Mouse (Mus musculus): ENCODE data around the gene Wnt5a. TPM values are rescaled to one million over a fixed set of nuclear protein-coding genes. Genes with fewer than 3 reads are reported as not detected.
A peak's percentile ranks its signal among the peaks of the same experiment; 100 is the strongest.

Wnt5a gene
- total RNA-seq, 4 experiments from 2014 or later: 10.1 to 11.2 (median 10.8) TPM

- no peak for DNase-seq (ENCODE audit: low spot score in 2 of 2)
These were observed 4.0 kb downstream of the Wnt5a start for GRCm38 (mm10) chr14:28508288-28509258.

DNA sequence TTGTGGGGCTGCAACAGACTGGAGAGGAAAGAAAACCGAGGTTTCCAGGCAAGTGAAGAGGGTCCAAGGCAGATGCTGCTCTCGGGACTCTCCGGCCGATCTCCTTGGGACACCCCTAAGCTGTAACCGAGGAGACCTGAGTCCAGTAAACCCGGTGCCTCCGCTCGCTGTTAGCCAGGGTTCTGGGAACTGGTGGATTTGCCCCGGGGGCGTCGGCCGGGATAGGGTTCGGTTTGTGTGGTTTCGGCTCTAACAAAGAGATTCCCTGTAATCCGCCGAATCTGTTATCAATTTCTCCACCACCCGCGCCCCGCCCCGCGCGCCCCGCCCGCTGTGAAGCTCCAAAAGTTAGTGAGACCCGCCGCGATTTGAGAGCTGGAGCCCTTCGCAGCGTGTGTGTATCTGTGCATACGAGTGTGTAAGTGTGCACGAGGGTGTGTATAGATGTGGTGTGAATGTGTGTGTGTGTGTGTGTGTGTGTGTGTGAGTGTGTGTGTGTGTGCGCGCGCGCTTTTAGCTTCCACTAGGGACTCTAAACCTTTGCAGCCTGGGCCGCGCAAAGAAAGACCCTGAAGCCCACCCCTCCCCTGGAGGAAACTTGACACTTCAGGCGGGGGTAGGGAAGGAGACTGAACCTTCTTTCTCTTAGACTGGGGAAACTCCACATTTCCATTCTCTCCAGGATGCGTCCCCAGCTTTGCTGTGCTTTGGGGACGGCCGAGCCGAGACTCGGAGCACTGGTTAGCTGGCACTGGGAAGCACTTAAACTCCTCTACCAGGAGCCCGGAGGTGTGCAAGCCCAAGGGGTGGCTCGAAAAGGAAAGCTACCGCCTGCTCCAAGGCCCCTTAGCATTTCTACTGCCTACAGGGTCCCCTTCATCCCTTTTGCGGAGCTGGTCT, 5.1 kb downstream of the Wnt5a start:
- no peak for DNase-seq (ENCODE audit: low spot score in 2 of 2)

GRCm38 (mm10) chr14:28510341-28511028, 5.9 kb downstream of the Wnt5a start:
- DNase-seq (ENCODE audit: low spot score in 2 of 2): no peak

- DNase-seq (ENCODE audit: low spot score in 2 of 2): no peak
These were observed 6.6 kb downstream of the Wnt5a start for GRCm38 (mm10) chr14:28511029-28511651.

- DNase-seq (ENCODE audit: low spot score in 2 of 2): no peak
These were observed 8.4 kb downstream of the Wnt5a start for GRCm38 (mm10) chr14:28512805-28513590.

GRCm38 (mm10) chr14:28514171-28514570, 9.6 kb downstream of the Wnt5a start:
- no peak for DNase-seq (ENCODE audit: low spot score in 2 of 2)

GRCm38 (mm10) chr14:28515331-28515730, 10.8 kb downstream of the Wnt5a start:
- no peak for DNase-seq (ENCODE audit: low spot score in 2 of 2)

DNA sequence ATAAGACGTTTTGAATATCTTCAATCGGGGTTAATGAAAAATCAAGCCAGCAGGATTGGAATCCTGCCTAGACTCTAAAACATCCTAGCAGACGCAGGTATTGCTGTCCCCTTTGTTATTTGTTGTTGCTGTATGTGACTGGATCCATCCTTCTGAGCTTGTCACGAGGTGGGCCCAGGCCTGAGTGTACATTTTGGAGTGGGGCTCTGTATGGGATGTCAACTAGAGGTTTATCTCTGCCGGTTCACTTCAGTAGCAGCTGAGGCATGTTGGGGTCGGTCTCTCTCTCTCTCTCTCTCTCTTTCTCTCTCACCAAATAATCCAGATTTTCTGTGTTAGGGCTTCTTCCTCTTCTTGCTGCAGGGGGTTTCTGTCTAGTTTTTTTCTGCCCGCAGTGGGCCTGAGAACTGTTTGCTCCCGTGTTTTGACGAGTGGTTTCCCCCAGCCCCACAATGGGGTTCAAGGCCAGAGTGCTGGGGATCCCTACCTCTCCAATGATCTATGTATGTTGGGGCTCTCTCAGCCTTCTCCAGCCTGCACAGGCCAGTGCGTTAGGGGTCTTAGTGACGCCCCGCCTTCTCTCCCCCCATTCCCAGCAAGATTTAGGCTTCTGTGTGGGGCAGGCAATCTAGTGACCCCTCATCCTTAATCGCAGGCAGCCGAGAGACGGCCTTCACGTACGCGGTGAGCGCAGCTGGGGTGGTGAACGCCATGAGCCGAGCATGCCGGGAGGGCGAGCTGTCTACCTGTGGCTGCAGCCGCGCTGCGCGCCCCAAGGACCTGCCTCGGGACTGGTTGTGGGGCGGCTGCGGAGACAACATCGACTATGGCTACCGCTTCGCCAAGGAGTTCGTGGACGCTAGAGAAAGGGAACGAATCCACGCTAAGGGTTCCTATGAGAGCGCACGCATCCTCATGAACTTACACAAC, 13.3 kb downstream of the Wnt5a start:
- no peak for DNase-seq (ENCODE audit: low spot score in 2 of 2)

DNA sequence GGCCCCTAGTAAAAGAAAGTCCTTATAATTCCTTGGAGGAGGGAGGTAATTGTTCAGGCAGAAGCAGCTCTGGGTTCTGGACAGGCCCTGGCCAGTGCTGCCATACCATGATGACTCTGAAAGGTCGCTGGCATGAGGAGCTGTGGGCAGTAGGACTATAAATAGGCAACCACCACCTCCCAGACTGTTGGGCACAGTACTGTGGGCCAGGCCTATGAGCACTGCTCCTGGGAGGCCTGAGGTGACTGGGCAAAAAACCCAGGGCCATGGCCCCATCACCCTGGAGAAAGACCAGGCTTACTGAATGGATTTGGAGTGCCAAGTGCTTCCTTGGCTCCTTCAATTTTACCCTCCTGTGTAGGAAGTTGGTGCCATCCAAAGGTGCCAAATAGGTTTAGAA, 16.6 kb downstream of the Wnt5a start:
- no peak for DNase-seq (ENCODE audit: low spot score in 2 of 2)

DNA sequence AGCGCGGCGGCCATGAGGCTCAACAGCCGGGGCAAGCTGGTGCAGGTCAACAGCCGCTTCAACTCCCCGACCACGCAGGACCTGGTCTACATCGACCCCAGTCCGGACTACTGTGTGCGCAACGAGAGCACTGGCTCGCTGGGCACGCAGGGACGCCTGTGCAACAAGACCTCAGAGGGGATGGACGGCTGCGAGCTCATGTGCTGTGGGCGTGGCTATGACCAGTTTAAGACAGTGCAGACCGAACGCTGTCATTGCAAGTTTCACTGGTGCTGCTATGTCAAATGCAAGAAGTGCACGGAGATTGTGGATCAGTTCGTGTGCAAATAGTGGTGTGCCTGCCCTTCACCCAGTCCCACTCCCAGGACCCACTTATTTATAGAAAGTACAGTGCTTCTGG, 18.1 kb downstream of the Wnt5a start:
- no peak for DNase-seq (ENCODE audit: low spot score in 2 of 2)

GRCm38 (mm10) chr14:28525566-28525965, 21.0 kb downstream of the Wnt5a start:
- DNase-seq (ENCODE audit: low spot score in 2 of 2): no peak

DNA sequence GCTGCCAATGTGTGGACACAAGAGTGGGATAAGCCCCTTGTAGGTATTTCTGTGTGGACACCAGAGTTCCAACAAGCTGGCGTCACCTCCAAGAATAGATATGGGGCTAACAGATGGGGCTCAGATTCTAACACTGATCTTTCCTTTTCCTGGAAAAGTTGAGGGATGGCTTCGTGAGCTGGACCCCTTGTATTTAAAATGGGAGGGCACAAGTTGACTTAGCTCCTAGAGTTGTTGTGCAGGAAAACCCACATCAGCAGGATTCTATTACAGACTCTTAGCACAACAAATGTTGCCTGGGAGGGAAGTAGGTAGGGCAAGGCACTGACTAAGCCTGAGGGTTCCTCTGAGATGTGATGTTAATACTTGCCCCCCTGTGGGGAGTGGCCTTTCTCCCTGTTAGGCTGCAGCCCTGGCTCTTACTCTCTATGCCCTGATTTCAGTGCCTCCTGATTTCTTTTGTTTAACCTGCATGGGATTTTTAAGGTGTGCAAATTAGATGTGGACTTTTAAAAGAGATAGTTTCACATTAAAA, 23.7 kb downstream of the Wnt5a start:
- DNase-seq (ENCODE audit: low spot score in 2 of 2): no peak

- DNase-seq (ENCODE audit: low spot score in 2 of 2): no peak
These were observed 27.0 kb downstream of the Wnt5a start for GRCm38 (mm10) chr14:28531531-28531930.

- DNase-seq (ENCODE audit: low spot score in 2 of 2): no peak
These were observed 28.4 kb downstream of the Wnt5a start for GRCm38 (mm10) chr14:28532943-28533342.

- DNase-seq (ENCODE audit: low spot score in 2 of 2): no peak
These were observed 29.3 kb downstream of the Wnt5a start for GRCm38 (mm10) chr14:28533876-28534275.

DNA sequence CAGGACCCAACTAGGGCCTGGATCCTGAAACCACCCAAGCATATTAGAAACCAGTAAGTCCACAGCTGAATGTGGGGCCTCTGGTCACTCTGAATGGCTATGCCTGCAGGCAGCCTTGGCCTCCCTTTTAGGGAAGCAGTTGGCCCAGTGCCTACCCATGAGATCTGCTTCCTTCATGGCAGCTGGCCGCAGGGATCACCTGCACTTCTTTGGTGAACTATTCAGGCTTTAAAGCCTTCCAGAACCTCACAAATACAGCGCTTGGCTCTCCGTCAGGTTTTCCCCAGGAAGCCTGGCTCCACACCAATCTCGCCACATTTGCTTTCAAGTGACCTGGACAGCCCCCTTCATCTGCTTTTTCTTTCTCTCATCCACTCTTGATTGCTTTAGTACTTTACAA, 31.3 kb downstream of the Wnt5a start:
- DNase-seq (ENCODE audit: low spot score in 2 of 2): peak; percentile 16 to 26

DNA sequence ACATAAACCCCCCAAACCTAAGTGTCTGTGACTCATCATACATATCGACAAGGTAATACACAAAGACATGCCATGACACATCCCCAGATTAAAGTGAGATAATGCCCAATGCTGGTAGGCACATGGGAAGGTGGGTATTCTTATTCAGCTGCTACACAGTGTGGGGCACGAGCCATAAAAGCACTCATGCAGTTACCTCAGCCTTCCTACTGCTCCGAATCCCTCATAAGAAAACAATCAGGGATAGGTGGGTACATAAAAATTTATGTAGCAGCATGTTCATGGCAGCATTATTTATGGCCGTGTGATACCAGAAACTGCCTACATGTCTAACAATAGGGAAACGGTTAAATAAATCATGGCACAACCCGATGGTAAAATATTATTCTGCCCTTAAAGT, 35.0 kb downstream of the Wnt5a start:
- no peak for DNase-seq (ENCODE audit: low spot score in 2 of 2)

GRCm38 (mm10) chr14:28542117-28542741, 37.7 kb downstream of the Wnt5a start:
- no peak for DNase-seq (ENCODE audit: low spot score in 2 of 2)

Measured in layer of hippocampus, adult 8-10 months (tissue).